Mouse (Mus musculus): ENCODE measurements around the gene Pld6.

Gene Pld6

GRCm38 (mm10) chr11:59804409-59805110 lies 17.1 kb upstream of the Pld6 start:
- ChIA-PET CTCF (no interaction called here), POLR2A (interaction anchor here in 3 of 4 experiments (0.6 to 1.6 kb wide), 4 partner anchors 9 to 16 kb away, joined by 3 to 4 read pairs (median 4); no protein-coding TSS in a partner anchor)

- POLR2A ChIA-PET = interaction anchor here in 1 of 4 experiments (1.6 kb wide), 1 partner anchor 15 kb away, joined by 4 read pairs; no protein-coding TSS in a partner anchor
- CTCF ChIA-PET = no interaction called here
These were observed 16.1 kb upstream of the Pld6 start for GRCm38 (mm10) chr11:59803516-59803915.

GRCm38 (mm10) chr11:59801881-59802280 lies 14.4 kb upstream of the Pld6 start:
- POLR2A ChIA-PET = interaction anchor here in 3 of 4 experiments (0.6 to 1.9 kb wide), 7 partner anchors 10 to 41 kb away, joined by 3 to 7 read pairs (median 5); partner anchors contain the start of genes Pld6 (in 2 of the 3), Cops3 (in 1 of the 3) and Nt5m (in 1 of the 3)
- CTCF ChIA-PET = interaction anchor here in 1 of 4 experiments (1.3 kb wide), 1 partner anchor 15 kb away, joined by 3 read pairs; the partner anchor contains the start of gene Pld6

- POLR2A ChIA-PET = interaction anchor here in 3 of 4 experiments (0.7 to 3.9 kb wide), 22 partner anchors 8 to 410 kb away, joined by 3 to 31 read pairs (median 4); partner anchors contain the start of genes Flcn (in 2 of the 3), Pld6 (in 2 of the 3) and Cops3 (in 1 of the 3)
- CTCF ChIA-PET = interaction anchor here (0.6 to 1.4 kb wide), 15 partner anchors 9 to 508 kb away, joined by 3 to 10 read pairs (median 3); partner anchors contain the start of genes Flcn (in 2 of the 4), Cops3 (in 1 of the 4), Nt5m (in 1 of the 4) and Pemt (in 1 of the 4)
These were observed 13.0 kb upstream of the Pld6 start for GRCm38 (mm10) chr11:59800412-59800811.

- ChIA-PET POLR2A (interaction anchor here in 3 of 4 experiments (0.7 to 1.1 kb wide), 3 partner anchors 13 to 414 kb away, joined by 3 to 4 read pairs (median 4); no protein-coding TSS in a partner anchor), CTCF (interaction anchor here in 3 of 4 experiments (0.5 to 1.0 kb wide), 3 partner anchors 11 to 163 kb away, joined by 3 to 5 read pairs (median 4); no protein-coding TSS in a partner anchor)
These were observed 5.9 kb upstream of the Pld6 start for GRCm38 (mm10) chr11:59793390-59793789.

GRCm38 (mm10) chr11:59789311-59789710 lies 1.9 kb upstream of the Pld6 start:
- ChIA-PET POLR2A (interaction anchor here in 3 of 4 experiments (0.6 to 2.2 kb wide), 4 partner anchors 10 to 26 kb away, joined by 3 to 7 read pairs (median 6); no protein-coding TSS in a partner anchor), CTCF (interaction anchor here in 1 of 4 experiments (1.5 to 1.9 kb wide), 2 partner anchors 11 kb away, joined by 3 to 6 read pairs; no protein-coding TSS in a partner anchor)

GRCm38 (mm10) chr11:59786444-59787198 lies 824 bp downstream of the Pld6 start:
- POLR2A ChIA-PET = interaction anchor here in 3 of 4 experiments (0.7 to 2.4 kb wide), 12 partner anchors 8 to 269 kb away, joined by 3 to 17 read pairs (median 4); partner anchors contain the start of gene Rasd1 (in 1 of the 3)

GRCm38 (mm10) chr11:59783591-59783990 lies 3.9 kb downstream of the Pld6 start:
- POLR2A ChIA-PET = interaction anchor here in 2 of 4 experiments (0.5 to 2.2 kb wide), 3 partner anchors 23 to 1248 kb away, joined by 4 to 5 read pairs (median 5); no protein-coding TSS in a partner anchor

More at GRCm38 (mm10) chr11:59786444-59787198, 824 bp downstream of the Pld6 start:
- CTCF ChIA-PET = interaction anchor here in 2 of 4 experiments (1.1 to 1.4 kb wide), 4 partner anchors 8 to 25 kb away, joined by 3 to 4 read pairs (median 3); no protein-coding TSS in a partner anchor

GRCm38 (mm10) chr11:59782091-59782590 lies 5.3 kb downstream of the Pld6 start:
- ChIA-PET POLR2A (interaction anchor here in 2 of 4 experiments (0.6 to 1.6 kb wide), 10 partner anchors 14 to 1812 kb away, joined by 3 to 8 read pairs (median 4); partner anchors contain the start of gene Flcn (in 1 of the 2)), CTCF (interaction anchor here in 2 of 4 experiments (0.6 to 1.5 kb wide), 7 partner anchors 12 to 1751 kb away, joined by 3 to 5 read pairs (median 3); no protein-coding TSS in a partner anchor)

More at GRCm38 (mm10) chr11:59783591-59783990, 3.9 kb downstream of the Pld6 start:
- CTCF ChIA-PET = no interaction called here

GRCm38 (mm10) chr11:59780241-59780640 lies 7.2 kb downstream of the Pld6 start:
- ChIA-PET CTCF (interaction anchor here in 3 of 4 experiments (0.5 to 2.4 kb wide), 5 partner anchors 12 to 512 kb away, joined by 3 to 15 read pairs (median 7); partner anchors contain the start of gene Zkscan17 (in 1 of the 3)), POLR2A (interaction anchor here in 2 of 4 experiments (0.6 to 2.1 kb wide), 6 partner anchors 13 to 185 kb away, joined by 3 to 9 read pairs (median 3); partner anchors contain the start of genes Cops3 (in 1 of the 2), Nt5m (in 1 of the 2) and Rasd1 (in 1 of the 2))

GRCm38 (mm10) chr11:59779406-59779805 lies 8.0 kb downstream of the Pld6 start:
- ChIA-PET CTCF (interaction anchor here (0.5 to 2.4 kb wide), 39 partner anchors 8 to 681 kb away, joined by 3 to 22 read pairs (median 4); partner anchors contain the start of genes Pld6 (in 2 of the 4) and Zkscan17 (in 1 of the 4)), POLR2A (interaction anchor here in 3 of 4 experiments (0.7 to 2.1 kb wide), 10 partner anchors 8 to 60 kb away, joined by 3 to 17 read pairs (median 4); partner anchors contain the start of genes Pld6 (in 3 of the 3), Cops3 (in 1 of the 3) and Nt5m (in 1 of the 3))

- ChIA-PET CTCF (interaction anchor here (0.5 to 2.4 kb wide), 83 partner anchors 9 to 681 kb away, joined by 3 to 22 read pairs (median 4); partner anchors contain the start of genes Pld6 (in 3 of the 4), Cops3 (in 1 of the 4), Nt5m (in 1 of the 4) and Zkscan17 (in 1 of the 4)), POLR2A (interaction anchor here (0.6 to 2.1 kb wide), 18 partner anchors 8 to 253 kb away, joined by 3 to 17 read pairs (median 4); partner anchors contain the start of genes Pld6 (in 4 of the 4), Cops3 (in 2 of the 4), Nt5m (in 1 of the 4) and Zkscan17 (in 1 of the 4))
These were observed 8.6 kb downstream of the Pld6 start for GRCm38 (mm10) chr11:59778874-59779223.

- ChIA-PET CTCF (interaction anchor here (0.6 to 2.4 kb wide), 82 partner anchors 9 to 680 kb away, joined by 3 to 22 read pairs (median 4); partner anchors contain the start of genes Pld6 (in 3 of the 4), Cops3 (in 1 of the 4), Nt5m (in 1 of the 4) and Zkscan17 (in 1 of the 4)), POLR2A (interaction anchor here (0.6 to 2.1 kb wide), 16 partner anchors 9 to 253 kb away, joined by 3 to 17 read pairs (median 4); partner anchors contain the start of genes Pld6 (in 4 of the 4), Cops3 (in 2 of the 4), Nt5m (in 1 of the 4) and Zkscan17 (in 1 of the 4))
These were observed 9.1 kb downstream of the Pld6 start for GRCm38 (mm10) chr11:59778181-59778873.

- POLR2A ChIA-PET = no interaction called here
- CTCF ChIA-PET = interaction anchor here in 1 of 4 experiments (0.8 kb wide), 1 partner anchor 9 kb away, joined by 4 read pairs; no protein-coding TSS in a partner anchor
These were observed 10.2 kb downstream of the Pld6 start for GRCm38 (mm10) chr11:59777259-59777658.

GRCm38 (mm10) chr11:59775435-59776148 lies 11.9 kb downstream of the Pld6 start:
- ChIA-PET POLR2A (interaction anchor here in 1 of 4 experiments (1.0 kb wide), 2 partner anchors 9 to 15 kb away, joined by 3 read pairs; no protein-coding TSS in a partner anchor), CTCF (interaction anchor here in 1 of 4 experiments (0.9 to 2.1 kb wide), 4 partner anchors 22 to 250 kb away, joined by 3 to 5 read pairs (median 4); no protein-coding TSS in a partner anchor)

Measured in embryonic stem cell, embryonic (primary cell).